Mouse (Mus musculus): ENCODE results near the gene Cbfa2t2.
"Not testable (repeated sequence)": the region's sequence is repeated elsewhere in the genome, so short reads cannot be mapped to it uniquely, and the experiment has no call there.

Gene Cbfa2t2

DNA sequence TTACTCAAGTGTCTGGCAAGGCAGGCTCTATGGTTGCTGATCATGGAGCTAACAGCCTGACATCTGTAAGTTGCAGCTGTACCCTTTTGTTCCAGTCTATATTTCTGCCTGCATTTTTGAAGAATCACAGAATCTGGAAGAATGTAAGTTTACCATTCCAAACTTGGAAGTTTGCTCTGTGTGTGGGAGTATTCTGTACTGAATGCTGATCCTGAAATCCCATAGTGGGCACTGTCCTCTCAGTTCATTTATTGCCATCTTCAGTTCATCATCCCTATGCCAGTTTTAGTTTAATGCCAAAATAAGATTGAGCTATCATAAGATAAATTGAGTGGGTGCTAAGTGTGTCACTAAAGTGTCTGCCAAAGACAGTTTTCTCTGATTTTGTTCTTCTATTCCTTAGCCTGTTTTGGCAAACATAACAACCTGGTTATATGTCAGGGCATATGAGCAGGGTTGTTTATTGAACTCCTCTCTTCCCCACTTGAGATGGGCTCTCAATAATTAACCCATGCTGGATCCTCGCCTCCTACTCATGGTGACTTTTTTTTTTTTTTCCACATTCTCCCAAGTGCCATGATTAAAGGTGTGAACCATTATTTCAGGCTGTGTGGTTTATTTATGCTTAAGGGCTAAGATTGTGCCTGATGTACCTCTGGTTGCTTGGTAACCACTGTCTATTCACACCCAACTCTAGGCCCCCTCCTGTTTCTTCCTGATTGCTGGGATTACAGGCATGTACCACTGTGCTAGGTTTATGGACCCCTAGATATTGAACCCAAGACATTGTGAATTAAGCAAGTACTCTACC lies 38.2 kb downstream of the Cbfa2t2 start:
- DNase-seq (ENCODE audit: low spot score): no peak

- no peak for DNase-seq (ENCODE audit: low spot score)
Measured at GRCm38 (mm10) chr2:154475062-154475349, 38.7 kb downstream of the Cbfa2t2 start.

- no peak for DNase-seq (ENCODE audit: low spot score)
Measured at GRCm38 (mm10) chr2:154475861-154476260, 39.6 kb downstream of the Cbfa2t2 start.

DNA sequence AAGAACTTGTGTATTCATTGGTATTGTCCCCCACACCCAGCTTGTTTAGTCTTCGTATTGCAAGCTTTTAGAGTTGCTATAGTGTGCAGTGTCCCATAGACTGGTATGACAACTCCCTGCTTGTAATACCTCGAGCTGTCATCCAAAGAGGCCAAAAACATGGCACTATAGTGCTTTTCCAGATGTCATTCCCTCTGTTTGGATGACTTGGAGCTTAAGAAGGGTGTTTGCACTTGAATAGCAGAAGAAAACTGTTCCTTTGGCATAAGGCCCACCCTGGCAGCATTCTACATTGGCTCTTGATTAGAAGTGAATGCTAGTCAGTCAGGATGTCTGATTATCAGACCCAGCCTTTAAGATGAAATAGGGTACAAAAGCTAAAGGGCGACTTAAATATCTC lies 40.7 kb downstream of the Cbfa2t2 start:
- no peak for DNase-seq (ENCODE audit: low spot score)

DNA sequence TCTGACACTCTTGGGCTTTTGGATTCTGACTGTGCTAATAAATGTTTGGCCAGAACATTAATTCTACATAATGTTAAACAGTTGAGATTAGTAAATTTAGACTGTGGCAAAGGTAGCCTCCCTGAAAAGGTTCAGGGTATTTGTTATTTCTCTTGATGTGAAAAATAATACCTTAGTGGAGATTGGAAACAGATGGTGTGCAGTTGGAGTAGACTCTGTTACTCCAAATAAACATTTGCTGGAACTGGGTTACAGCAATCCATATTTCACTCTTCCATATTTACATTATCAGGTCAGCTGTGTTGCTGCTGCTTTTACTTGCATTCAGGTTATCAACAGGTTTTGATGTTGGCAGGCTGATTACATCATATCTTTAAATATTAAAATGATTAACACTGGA lies 55.5 kb downstream of the Cbfa2t2 start:
- no peak for DNase-seq (ENCODE audit: low spot score)

- not testable (repeated sequence) for DNase-seq (ENCODE audit: low spot score)
Measured at GRCm38 (mm10) chr2:154493559-154493958, 57.3 kb downstream of the Cbfa2t2 start.

GRCm38 (mm10) chr2:154495021-154495420 lies 58.7 kb downstream of the Cbfa2t2 start:
- no peak for DNase-seq (ENCODE audit: low spot score)

GRCm38 (mm10) chr2:154498571-154498970 lies 62.3 kb downstream of the Cbfa2t2 start:
- no peak for DNase-seq (ENCODE audit: low spot score)

DNA sequence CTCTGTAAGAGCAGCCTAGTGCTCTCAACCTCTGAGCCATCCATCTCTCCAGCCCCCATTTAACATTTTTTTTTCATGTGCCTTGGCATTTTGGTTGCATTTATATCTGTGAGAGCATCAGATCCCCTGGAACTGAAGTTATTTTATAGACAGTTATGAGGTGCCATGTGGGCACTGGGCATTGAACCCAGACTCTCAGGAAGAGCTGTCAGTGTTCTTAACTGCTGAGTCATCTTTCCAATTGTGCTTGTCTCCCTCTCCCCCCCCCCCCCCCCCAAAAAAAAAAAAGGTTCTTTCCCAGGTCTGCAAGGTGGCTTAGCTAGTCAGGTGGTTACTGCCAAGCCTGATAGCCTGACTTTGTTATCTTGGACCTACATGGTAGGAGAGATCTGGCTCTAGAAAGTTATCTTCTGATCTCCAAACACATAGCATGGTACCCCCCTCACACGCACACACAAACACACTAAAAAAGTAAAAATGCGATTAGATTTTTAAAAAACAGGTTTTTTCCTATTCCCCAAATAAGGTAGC lies 63.5 kb downstream of the Cbfa2t2 start:
- no peak for DNase-seq (ENCODE audit: low spot score)

- no peak for DNase-seq (ENCODE audit: low spot score)
Measured at GRCm38 (mm10) chr2:154500758-154501157, 64.5 kb downstream of the Cbfa2t2 start.

GRCm38 (mm10) chr2:154507076-154507475 lies 70.8 kb downstream of the Cbfa2t2 start:
- no peak for DNase-seq (ENCODE audit: low spot score)

- no peak for DNase-seq (ENCODE audit: low spot score)
Measured at GRCm38 (mm10) chr2:154507566-154508283, 71.4 kb downstream of the Cbfa2t2 start.

- no peak for DNase-seq (ENCODE audit: low spot score)
Measured at GRCm38 (mm10) chr2:154508450-154508849, 72.2 kb downstream of the Cbfa2t2 start.

GRCm38 (mm10) chr2:154510141-154510540 lies 73.9 kb downstream of the Cbfa2t2 start:
- DNase-seq (ENCODE audit: low spot score): no peak

DNA sequence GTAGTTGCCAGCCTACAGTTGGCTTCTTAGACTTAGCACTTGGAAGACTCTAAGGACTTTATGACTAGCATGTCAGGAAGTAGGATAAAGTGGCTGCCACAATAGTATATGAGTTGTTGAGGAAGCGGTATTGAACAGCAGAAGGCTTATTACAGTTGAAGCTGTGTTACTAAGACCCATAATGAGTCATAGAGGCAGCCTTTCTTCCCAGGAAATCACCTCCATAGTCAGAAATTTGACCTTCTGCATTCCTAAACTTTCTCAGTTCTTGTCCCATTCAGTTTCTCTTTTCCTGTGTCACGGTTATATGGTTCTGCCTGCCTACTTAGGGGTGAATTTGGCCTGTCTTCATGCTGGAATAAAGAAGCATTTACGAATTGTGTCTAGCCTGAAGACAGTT lies 80.7 kb downstream of the Cbfa2t2 start:
- DNase-seq (ENCODE audit: low spot score): no peak

DNA sequence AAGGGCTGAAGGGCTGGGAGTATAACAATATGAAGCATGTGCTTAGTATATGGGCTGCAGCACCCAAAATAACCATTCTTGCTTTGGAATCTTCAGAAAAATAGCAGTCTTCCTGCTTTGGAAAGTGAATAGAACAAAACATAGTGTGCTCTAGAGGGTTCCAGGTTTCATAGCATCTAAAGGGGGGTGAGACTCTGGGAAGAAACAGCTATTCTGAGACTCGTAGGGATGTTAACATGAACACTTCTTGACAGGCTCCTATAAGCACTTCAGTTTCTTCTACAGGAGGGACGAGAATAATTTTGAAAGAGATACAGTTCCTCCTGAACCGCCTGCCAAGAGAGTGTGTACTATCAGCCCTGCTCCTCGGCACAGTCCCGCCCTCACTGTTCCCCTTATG lies 81.1 kb downstream of the Cbfa2t2 start:
- no peak for DNase-seq (ENCODE audit: low spot score)

- DNase-seq (ENCODE audit: low spot score): no peak
Measured at GRCm38 (mm10) chr2:154521449-154521848, 85.2 kb downstream of the Cbfa2t2 start.

- no peak for DNase-seq (ENCODE audit: low spot score)
Measured at GRCm38 (mm10) chr2:154522334-154522733, 86.1 kb downstream of the Cbfa2t2 start.

DNA sequence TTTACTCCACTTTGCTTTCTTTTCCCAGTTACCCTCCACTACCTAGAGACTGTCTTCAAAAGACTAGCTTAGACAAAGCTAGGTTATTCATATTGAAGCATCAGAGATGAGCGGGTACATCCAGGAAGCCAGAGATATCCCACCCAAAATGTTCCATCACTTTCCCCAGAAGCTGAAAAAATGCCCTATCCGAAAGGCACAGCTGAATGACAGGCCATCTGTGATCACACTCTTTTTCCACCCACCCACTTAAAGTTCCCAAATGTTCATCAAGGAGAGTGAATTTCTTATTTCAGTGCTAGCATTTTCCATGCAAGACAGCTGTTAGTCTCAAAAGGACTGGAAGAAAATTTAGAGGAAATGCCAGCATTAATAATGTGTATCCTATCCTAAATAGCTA lies 89.0 kb downstream of the Cbfa2t2 start:
- DNase-seq (ENCODE audit: low spot score): peak; percentile 34

DNA sequence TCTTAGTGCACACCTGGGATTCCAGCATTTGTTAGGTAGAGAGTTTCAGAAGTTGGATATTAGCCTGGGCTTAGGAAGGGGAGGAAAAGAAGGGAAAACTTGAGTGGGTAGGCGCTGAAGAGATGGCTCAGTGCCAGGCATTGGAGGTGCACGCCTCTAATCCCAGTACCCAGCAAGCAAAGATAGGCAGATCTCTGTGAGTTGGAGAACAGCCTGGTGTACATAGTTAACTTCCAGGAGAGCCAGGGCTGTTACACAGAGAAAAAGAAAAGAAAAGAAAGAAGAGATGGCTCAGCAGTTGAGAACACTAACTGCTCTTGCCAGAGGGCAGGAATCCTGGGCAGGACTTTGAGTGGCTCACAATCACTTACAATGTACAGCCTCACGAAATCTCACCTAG lies 90.2 kb downstream of the Cbfa2t2 start:
- DNase-seq (ENCODE audit: low spot score): no peak

DNA sequence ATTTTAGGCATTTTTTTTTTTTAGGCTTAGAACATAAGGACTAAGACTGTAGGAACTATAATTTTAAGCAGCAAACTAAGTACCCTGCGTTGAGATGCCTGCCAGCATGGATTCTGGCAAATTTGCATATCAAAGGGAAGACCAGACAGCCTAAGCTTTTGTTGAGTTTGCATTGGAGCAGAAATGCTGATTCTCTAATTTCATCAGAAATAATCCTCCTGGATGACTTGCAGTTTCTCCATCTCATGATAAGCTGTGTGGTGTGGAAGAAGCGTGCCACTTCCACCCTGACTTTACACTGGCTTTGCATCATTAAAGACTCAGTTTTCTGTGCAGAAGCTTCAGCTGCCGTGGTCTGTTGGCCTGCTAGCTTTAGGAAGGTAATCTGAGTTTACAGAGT lies 96.6 kb downstream of the Cbfa2t2 start:
- DNase-seq (ENCODE audit: low spot score): no peak

- DNase-seq (ENCODE audit: low spot score): no peak
Measured at GRCm38 (mm10) chr2:154534704-154535270, 98.5 kb downstream of the Cbfa2t2 start.

- DNase-seq (ENCODE audit: low spot score): no peak
Measured at GRCm38 (mm10) chr2:154538310-154538709, 102.0 kb downstream of the Cbfa2t2 start.
